Mouse (Mus musculus): Measurements from ENCODE around the gene Olfr583. TPM values are rescaled to one million over a fixed set of nuclear protein-coding genes. Genes with fewer than 3 reads are reported as not detected.

Olfr583 gene
- polyA plus RNA-seq (2014; fragmentation: Nextera tagmentation; extraction: Ambion mirVana) = not detected in 2 replicates

DNA sequence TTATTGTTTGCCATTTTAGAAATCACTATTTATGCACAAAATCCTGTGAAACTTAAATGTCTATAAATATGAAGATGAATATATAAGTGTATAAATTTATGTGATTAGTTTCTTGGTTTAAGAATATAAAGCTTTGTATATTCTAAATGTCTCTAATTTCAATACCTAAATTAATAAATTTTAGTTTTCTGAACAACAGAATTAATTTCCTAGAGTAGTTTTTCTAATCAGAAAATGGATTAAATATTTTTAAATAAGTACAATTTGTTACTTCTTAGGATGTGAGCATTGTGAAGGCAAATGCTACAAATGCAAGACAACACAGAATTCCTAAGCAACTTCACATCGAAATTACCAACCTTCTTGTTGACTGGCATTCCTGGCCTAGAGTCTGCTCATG, at the start of gene Olfr583:
TSS of gene Olfr583 (plus strand) at position 301 of the 400 bp plus-strand sequence.
- H3K4me2 ChIP-seq (ENCODE audit: low read length) = no peak within 1 kb of the TSS
- no peaks in the 10 kb centered on the region for H3K27me3 ChIP-seq (replicated peaks; ENCODE audit: control insufficient read depth, insufficient read depth, low read length)
- H3K9ac ChIP-seq (ENCODE audit: low read length) = no peak within 1 kb of the TSS
- H3K9me3 ChIP-seq (replicated peaks; ENCODE audit: control insufficient read depth, low read length) = no peaks in the 10 kb centered on the region
- 91% methylated on average over 1 of the region's 1 CpGs for WGBS
- H3K4me1 ChIP-seq (ENCODE audit: control insufficient read depth, insufficient read depth, low read length) = no peaks in the 10 kb centered on the region
- H3K36me3 ChIP-seq (ENCODE audit: control insufficient read depth, insufficient read depth, low read length) = no peaks in the 10 kb centered on the region
- no peak within 1 kb of the TSS for H3K4me3 ChIP-seq (ENCODE audit: low read depth, low read length)
- no peak for DNase-seq (ENCODE audit: low spot score)
- no peak within 1 kb of the TSS for H3K27ac ChIP-seq (ENCODE audit: low read depth, low read length)
- ATAC-seq = no peak

DNA sequence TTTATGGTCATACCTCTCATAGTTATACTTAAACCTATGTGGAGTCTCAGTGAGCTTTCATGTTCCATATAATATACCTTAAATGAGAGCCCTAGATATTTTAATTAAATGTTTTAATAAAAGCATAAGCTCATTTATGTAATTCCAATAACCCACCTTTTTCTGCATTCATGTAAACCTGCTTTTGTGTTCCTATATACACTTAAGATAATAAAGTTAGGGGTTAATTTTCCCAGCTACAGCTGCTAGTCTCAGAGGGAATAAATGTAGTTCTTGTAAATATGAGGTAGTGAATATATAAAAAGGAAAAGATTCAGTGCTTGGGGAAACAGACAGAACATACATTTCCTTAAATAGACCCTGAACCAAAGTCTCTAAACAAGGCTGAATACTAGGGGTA, 13.4 kb upstream of the Olfr583 start, which contains the start of gene Olfr582:
TSS of gene Olfr582 (plus strand) at position 301 of the 400 bp plus-strand sequence.
- Histone ChIP-seq H3K9ac (ENCODE audit: low read length) (no peak within 1 kb of the TSS), H3K27me3 (replicated peaks; ENCODE audit: control insufficient read depth, insufficient read depth, low read length) (no peaks in the 10 kb centered on the region), H3K9me3 (replicated peaks; ENCODE audit: control insufficient read depth, low read length) (no peaks in the 10 kb centered on the region), H3K27ac (ENCODE audit: low read depth, low read length) (no peak within 1 kb of the TSS), H3K4me3 (ENCODE audit: low read depth, low read length) (no peak within 1 kb of the TSS), H3K4me1 (ENCODE audit: control insufficient read depth, insufficient read depth, low read length) (no peaks in the 10 kb centered on the region), H3K4me2 (ENCODE audit: low read length) (no peak within 1 kb of the TSS), H3K36me3 (ENCODE audit: control insufficient read depth, insufficient read depth, low read length) (no peaks in the 10 kb centered on the region)
- DNase-seq (ENCODE audit: low spot score) (no peak), ATAC-seq (no peak)

DNA sequence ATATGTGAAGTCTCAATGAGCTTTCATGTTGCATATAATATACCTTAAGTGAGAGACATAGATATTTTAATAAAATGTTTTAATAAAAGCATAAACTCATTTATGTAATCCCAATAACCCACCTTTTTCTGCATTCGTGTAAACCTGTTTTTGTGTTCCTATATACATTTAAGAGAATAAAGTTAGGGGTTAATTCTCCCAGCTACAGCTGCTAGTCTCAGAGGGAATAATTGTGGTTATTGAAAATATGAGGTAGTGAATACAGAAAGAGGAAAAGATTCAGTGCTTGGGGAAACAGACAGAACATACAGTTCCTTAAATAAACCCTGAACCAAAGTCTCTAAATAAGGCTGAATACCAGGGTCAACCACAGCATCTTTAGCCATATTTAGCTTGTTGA, 30.5 kb downstream of the Olfr583 start, which contains the start of gene Olfr584:
TSS of gene Olfr584 (plus strand) at position 301 of the 400 bp plus-strand sequence.
- H3K4me2 ChIP-seq (ENCODE audit: low read length) = no peak within 1 kb of the TSS
- H3K4me3 ChIP-seq (ENCODE audit: low read depth, low read length) = no peak within 1 kb of the TSS
- no peak for ATAC-seq
- H3K27me3 ChIP-seq (replicated peaks; ENCODE audit: control insufficient read depth, insufficient read depth, low read length) = no peaks in the 10 kb centered on the region
- no peaks in the 10 kb centered on the region for H3K36me3 ChIP-seq (ENCODE audit: control insufficient read depth, insufficient read depth, low read length)
- WGBS = 88% methylated on average over 1 of the region's 1 CpGs
- no peaks in the 10 kb centered on the region for H3K4me1 ChIP-seq (ENCODE audit: control insufficient read depth, insufficient read depth, low read length)
- H3K9ac ChIP-seq (ENCODE audit: low read length) = no peak within 1 kb of the TSS
- H3K9me3 ChIP-seq (replicated peaks; ENCODE audit: control insufficient read depth, low read length) = no peaks in the 10 kb centered on the region
- no peak for DNase-seq (ENCODE audit: low spot score)
- no peak within 1 kb of the TSS for H3K27ac ChIP-seq (ENCODE audit: low read depth, low read length)

DNA sequence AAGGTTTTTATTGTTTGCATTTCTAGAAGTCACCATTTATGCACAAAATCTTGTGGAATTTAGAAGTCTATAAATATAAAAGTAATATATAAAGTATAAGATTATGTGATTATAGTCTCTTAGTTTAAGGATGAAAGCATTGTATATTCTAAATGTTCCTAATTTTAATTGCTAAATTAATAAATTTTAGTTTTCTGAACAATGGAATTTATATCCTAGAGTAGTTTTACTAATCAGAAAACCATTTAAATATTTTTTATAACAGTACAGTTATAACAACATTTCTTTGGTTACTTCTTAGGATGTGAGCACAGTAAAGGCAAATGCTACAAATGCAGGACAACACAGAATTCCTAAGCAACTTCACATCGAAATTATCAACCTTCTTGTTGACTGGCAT, 46.3 kb downstream of the Olfr583 start, which contains the start of gene Olfr585:
TSS of gene Olfr585 (plus strand) at position 301 of the 400 bp plus-strand sequence.
- DNase-seq (ENCODE audit: low spot score) (no peak), ATAC-seq (no peak)
- no peaks in the 10 kb centered on the region for H3K9me3 ChIP-seq (replicated peaks; ENCODE audit: control insufficient read depth, low read length)
- H3K27ac ChIP-seq (ENCODE audit: low read depth, low read length) = no peak within 1 kb of the TSS
- no peaks in the 10 kb centered on the region for H3K27me3 ChIP-seq (replicated peaks; ENCODE audit: control insufficient read depth, insufficient read depth, low read length)
- no peaks in the 10 kb centered on the region for H3K36me3 ChIP-seq (ENCODE audit: control insufficient read depth, insufficient read depth, low read length)
- no peaks in the 10 kb centered on the region for H3K4me1 ChIP-seq (ENCODE audit: control insufficient read depth, insufficient read depth, low read length)
- WGBS = 91% methylated on average over 1 of the region's 1 CpGs
- H3K4me3 ChIP-seq (ENCODE audit: low read depth, low read length) = no peak within 1 kb of the TSS
- H3K4me2 ChIP-seq (ENCODE audit: low read length) = no peak within 1 kb of the TSS
- H3K9ac ChIP-seq (ENCODE audit: low read length) = no peak within 1 kb of the TSS

Other genes starting within 250 kb of the Olfr583 start
- not detected in 2 replicates for gene Olfr564, start 247.8 kb upstream of the Olfr583 start, polyA plus RNA-seq (2014; fragmentation: Nextera tagmentation; extraction: Ambion mirVana)
- gene Olfr566, start 192.5 kb upstream of the Olfr583 start, polyA plus RNA-seq (2014; fragmentation: Nextera tagmentation; extraction: Ambion mirVana) = not detected in 2 replicates
- not detected in 2 replicates for gene Olfr568, start 174.2 kb upstream of the Olfr583 start, polyA plus RNA-seq (2014; fragmentation: Nextera tagmentation; extraction: Ambion mirVana)
- not detected in 2 replicates for gene Olfr569, start 160.4 kb upstream of the Olfr583 start, polyA plus RNA-seq (2014; fragmentation: Nextera tagmentation; extraction: Ambion mirVana)
- gene Olfr570, start 156.7 kb upstream of the Olfr583 start, polyA plus RNA-seq (2014; fragmentation: Nextera tagmentation; extraction: Ambion mirVana) = 0.15 TPM in 1 of 2 replicates, not detected in the other
- not detected in 2 replicates for gene Olfr571, start 133.8 kb upstream of the Olfr583 start, polyA plus RNA-seq (2014; fragmentation: Nextera tagmentation; extraction: Ambion mirVana)
- not detected in 2 replicates for gene Olfr572, start 126.9 kb upstream of the Olfr583 start, polyA plus RNA-seq (2014; fragmentation: Nextera tagmentation; extraction: Ambion mirVana)
- not detected in 2 replicates for gene Olfr573-ps1, start 108.7 kb upstream of the Olfr583 start, polyA plus RNA-seq (2014; fragmentation: Nextera tagmentation; extraction: Ambion mirVana)
- not detected in 2 replicates for gene Olfr574, start 102.8 kb upstream of the Olfr583 start, polyA plus RNA-seq (2014; fragmentation: Nextera tagmentation; extraction: Ambion mirVana)
- gene Olfr575, start 92.5 kb upstream of the Olfr583 start, polyA plus RNA-seq (2014; fragmentation: Nextera tagmentation; extraction: Ambion mirVana) = not detected in 2 replicates
- gene Olfr576, start 88.6 kb upstream of the Olfr583 start, polyA plus RNA-seq (2014; fragmentation: Nextera tagmentation; extraction: Ambion mirVana) = not detected in 2 replicates
- not detected in 2 replicates for gene Olfr577, start 75.4 kb upstream of the Olfr583 start, polyA plus RNA-seq (2014; fragmentation: Nextera tagmentation; extraction: Ambion mirVana)
- gene Olfr578, start 62.0 kb upstream of the Olfr583 start, polyA plus RNA-seq (2014; fragmentation: Nextera tagmentation; extraction: Ambion mirVana) = not detected in 2 replicates
- not detected in 2 replicates for gene Olfr582, start 13.3 kb upstream of the Olfr583 start, polyA plus RNA-seq (2014; fragmentation: Nextera tagmentation; extraction: Ambion mirVana)
- not detected in 2 replicates for gene Olfr584, start 30.6 kb downstream of the Olfr583 start, polyA plus RNA-seq (2014; fragmentation: Nextera tagmentation; extraction: Ambion mirVana)
- gene Olfr585, start 46.4 kb downstream of the Olfr583 start, polyA plus RNA-seq (2014; fragmentation: Nextera tagmentation; extraction: Ambion mirVana) = not detected in 2 replicates
- gene Olfr586, start 74.3 kb downstream of the Olfr583 start, polyA plus RNA-seq (2014; fragmentation: Nextera tagmentation; extraction: Ambion mirVana) = not detected in 2 replicates
- not detected in 2 replicates for gene Olfr588-ps1, start 89.6 kb downstream of the Olfr583 start, polyA plus RNA-seq (2014; fragmentation: Nextera tagmentation; extraction: Ambion mirVana)
- gene Olfr589, start 105.1 kb downstream of the Olfr583 start, polyA plus RNA-seq (2014; fragmentation: Nextera tagmentation; extraction: Ambion mirVana) = not detected in 2 replicates
- gene Olfr591, start 127.0 kb downstream of the Olfr583 start, polyA plus RNA-seq (2014; fragmentation: Nextera tagmentation; extraction: Ambion mirVana) = not detected in 2 replicates
- gene Olfr592, start 133.5 kb downstream of the Olfr583 start, polyA plus RNA-seq (2014; fragmentation: Nextera tagmentation; extraction: Ambion mirVana) = not detected in 2 replicates
- not detected in 2 replicates for gene Olfr593, start 160.6 kb downstream of the Olfr583 start, polyA plus RNA-seq (2014; fragmentation: Nextera tagmentation; extraction: Ambion mirVana)
- gene Olfr594, start 165.7 kb downstream of the Olfr583 start, polyA plus RNA-seq (2014; fragmentation: Nextera tagmentation; extraction: Ambion mirVana) = not detected in 2 replicates
- gene Usp17ld, start 201.2 kb downstream of the Olfr583 start, polyA plus RNA-seq (2014; fragmentation: Nextera tagmentation; extraction: Ambion mirVana) = not detected in 2 replicates

All from forebrain, embryonic 14.5 days (tissue).